Comparison of ENCODE assay signal across 16 mouse cellular contexts in the genomic region with DNA sequence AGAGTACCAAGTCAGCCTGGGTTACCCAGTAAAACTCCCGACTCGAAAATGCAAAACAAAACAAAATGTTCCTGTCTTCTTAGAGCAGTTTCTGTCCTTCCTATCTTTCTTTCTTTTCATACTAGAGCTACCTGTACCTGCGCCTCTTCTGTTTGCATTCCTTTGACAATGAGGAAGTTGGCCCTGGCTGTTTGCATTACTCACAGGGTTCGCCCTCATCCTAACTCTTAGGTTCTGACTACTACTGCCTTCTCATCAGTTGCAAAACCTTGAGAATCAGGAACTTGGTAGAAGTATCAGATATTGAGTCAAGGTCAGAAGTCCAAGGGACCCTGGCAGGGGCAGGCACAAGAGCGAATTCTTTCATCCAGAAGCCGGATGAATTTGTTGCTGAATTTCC. TPM values are rescaled to one million over a fixed set of nuclear protein-coding genes. Genes with fewer than 3 reads are reported as not detected.
DNase-seq lines count a peak whose midpoint lies in the region; ATAC-seq and TF ChIP-seq lines count a peak whose summit lies in the region.
"Had no signal": no experiment of that assay in that cellular context is flagged by ENCODE, and none has a peak within 500 bp of the region (broad histone marks: within the 10 kb centered on the region; RNA-seq: fewer than 3 reads in every experiment).

No protein-coding gene starts in this region.

- no peaks in the 10 kb centered on the region for H3K27me3 ChIP-seq in kidney, postnatal 0 days (ENCODE audit: insufficient read depth, low read length)
- H3K27me3 ChIP-seq in embryonic facial prominence, embryonic 14.5 days (replicated peaks; ENCODE audit: control insufficient read depth, insufficient read depth, low read length), result no peaks in the 10 kb centered on the region

- H3K9me3 ChIP-seq in kidney, postnatal 0 days (replicated peaks; ENCODE audit: low read length), result no peaks in the 10 kb centered on the region
- H3K9me3 ChIP-seq in embryonic facial prominence, embryonic 14.5 days (ENCODE audit: control insufficient read depth, low read length), result no peaks in the 10 kb centered on the region
- H3K9me3 ChIP-seq: midbrain, embryonic 15.5 days; neural tube, embryonic 13.5 days had no signal

- peak overlapping the region; percentile 63; the same call in 1 of the 2 replicates for H3K4me3 ChIP-seq in kidney, postnatal 0 days (replicated peaks; ENCODE audit: low read depth, low read length)
- peak overlapping the region; percentile 72; the same call in 1 of the 2 replicates for H3K4me3 ChIP-seq in embryonic facial prominence, embryonic 14.5 days (ENCODE audit: low read depth, low read length)
- H3K4me3 ChIP-seq: midbrain, embryonic 15.5 days; neural tube, embryonic 13.5 days had no signal

- no peak overlapping the region for H3K9ac ChIP-seq in kidney, postnatal 0 days (ENCODE audit: low read depth, low read length)
- H3K9ac ChIP-seq in embryonic facial prominence, embryonic 14.5 days (ENCODE audit: low read depth, low read length), result no peak overlapping the region
- H3K9ac ChIP-seq: hindbrain, embryonic 14.5 days; liver, postnatal 0 days; midbrain, embryonic 15.5 days; neural tube, embryonic 13.5 days had no signal

- 72% methylated on average over 6 of the region's 6 CpGs for WGBS in kidney, postnatal 0 days
- WGBS in embryonic facial prominence, embryonic 14.5 days, result 76% methylated on average over 6 of the region's 6 CpGs

- H3K4me2 ChIP-seq in kidney, postnatal 0 days (ENCODE audit: low read length), result peak overlapping the region; percentile 68
- H3K4me2 ChIP-seq in embryonic facial prominence, embryonic 14.5 days (ENCODE audit: low read depth, low read length), result peak overlapping the region; percentile 91
- H3K4me2 ChIP-seq: midbrain, embryonic 15.5 days had no signal

- H3K36me3 ChIP-seq in kidney, postnatal 0 days (ENCODE audit: insufficient read depth, low read length), result no peaks in the 10 kb centered on the region
- H3K36me3 ChIP-seq in embryonic facial prominence, embryonic 14.5 days (ENCODE audit: control insufficient read depth, insufficient read depth, low read length), result no peaks in the 10 kb centered on the region
- H3K36me3 ChIP-seq: midbrain, embryonic 15.5 days; neural tube, embryonic 13.5 days had no signal

- H3K4me1 ChIP-seq in kidney, postnatal 0 days (replicated peaks; ENCODE audit: insufficient read depth, low read length), result peaks cover 4% of the 10 kb centered on the region; the same call in 1 of the 2 replicates
- no peaks in the 10 kb centered on the region for H3K4me1 ChIP-seq in embryonic facial prominence, embryonic 14.5 days (ENCODE audit: control insufficient read depth, insufficient read depth, low read length)

- no peak for TF ChIP-seq CTCF in kidney, postnatal 0 days (IDR thresholded peaks at IDR 0.05; ENCODE audit: low read depth)

- no peak for ATAC-seq in kidney, postnatal 0 days (replicated peaks; ENCODE audit: low FRiP score, low read depth)
- ATAC-seq in embryonic facial prominence, embryonic 14.5 days (ENCODE audit: low read depth), result no peak
- ATAC-seq: liver, postnatal 0 days; midbrain, embryonic 15.5 days had no signal

- no peak overlapping the region for H3K27ac ChIP-seq in kidney, postnatal 0 days
- no peak overlapping the region for H3K27ac ChIP-seq in embryonic facial prominence, embryonic 14.5 days (replicated peaks; ENCODE audit: low read depth, low read length)
- H3K27ac ChIP-seq: hindbrain, embryonic 14.5 days; midbrain, embryonic 15.5 days; neural tube, embryonic 13.5 days had no signal

- DNase-seq in kidney, postnatal 0 days (ENCODE audit: low spot score), result no peak
- no peak for DNase-seq in kidney, postnatal 14 days
- peak; percentile 14 for DNase-seq in 416B (ENCODE audit: low read depth)
- DNase-seq in embryonic facial prominence, embryonic 14.5 days (ENCODE audit: low spot score), result no peak
- DNase-seq in lung, postnatal 36 days, result peak; percentile 32
- DNase-seq in cerebellum, postnatal 36 days, result no peak
- no peak for DNase-seq in frontal cortex, postnatal 25 days (ENCODE audit: low spot score in 2 of 2)
- DNase-seq in thymus, postnatal 0 days (ENCODE audit: low spot score), result no peak
- DNase-seq: cerebellum, postnatal 14 days; kidney, adult 8-10 months; left cerebral cortex, postnatal 4 days; liver, postnatal 0 days; spleen, adult 18-20 months had no signal

RNA-seq across cellular contexts. Expression of a gene that starts 1.7 kb away (rescaled TPM):
- 27.7 and 29.2 TPM in 2 replicates for polyA plus RNA-seq in kidney, postnatal 0 days (2015; fragmentation: Nextera tagmentation; extraction: Ambion mirVana)
- 15.4 and 16.6 TPM in 2 replicates for polyA plus RNA-seq in embryonic facial prominence, embryonic 14.5 days (2014; fragmentation: Nextera tagmentation; extraction: Ambion mirVana)
- polyA plus RNA-seq in thymus, postnatal 0 days (2015; fragmentation: Nextera tagmentation; extraction: Ambion mirVana), result 10.6 and 12.9 TPM in 2 replicates

Comparison
In these comparisons a context has a peak if more than half of its experiments do, and no peak if none do; other contexts are left out.
1. DNase-seq: peak in 416B (single experiment) and lung, postnatal 36 days (single experiment); none in kidney, postnatal 0 days (single experiment), kidney, postnatal 14 days (single experiment), embryonic facial prominence, embryonic 14.5 days (single experiment), cerebellum, postnatal 36 days (0 of 2), frontal cortex, postnatal 25 days (0 of 2) and thymus, postnatal 0 days (single experiment).